Mouse (Mus musculus) hindbrain, postnatal 0 days (tissue): ENCODE measurements around the gene Rbfox1. TPM values are rescaled to one million over a fixed set of nuclear protein-coding genes. Genes with fewer than 3 reads are reported as not detected.

ENCODE experiments used
- ATAC-seq: fragments of 200-750 bp; cut with Nextera tagmentation; 2 replicates; pipeline ENCODE4 v1.8.0; 2017; ENCODE audit warnings: mild to moderate bottlenecking, moderate TSS enrichment, moderate library complexity
- DNase-seq: peaks from one replicate; pipeline ENCODE4 v3.0.0-alpha.2; 2015; ENCODE audit warnings: low spot score
- H3K27ac ChIP-seq: fragments of 300-500 bp; sonication (generic); 2 replicates; pipeline ENCODE4 v1.5.1; 2014; ENCODE audit warnings: mild to moderate bottlenecking
- H3K27me3 ChIP-seq: fragments of 300-500 bp; sonication (generic); 2 replicates; pipeline ENCODE4 v1.6.1; 2014; ENCODE audit warnings: low read length, mixed read lengths; ENCODE audit not compliant: insufficient read depth
- H3K36me3 ChIP-seq: fragments of 300-500 bp; sonication (generic); 2 replicates; pipeline ENCODE4 v1.6.1; 2014; ENCODE audit warnings: low read length, mixed read lengths; ENCODE audit not compliant: insufficient read depth
- H3K4me1 ChIP-seq: fragments of 300-500 bp; sonication (generic); 2 replicates; pipeline ENCODE4 v1.6.1; 2014; ENCODE audit warnings: antibody characterized with exemption, low read length, mixed read lengths; ENCODE audit not compliant: insufficient read depth
- H3K4me2 ChIP-seq: fragments of 300-500 bp; sonication (generic); 2 replicates; pipeline ENCODE4 v1.6.1; 2014; ENCODE audit warnings: low read depth, mild to moderate bottlenecking, low read length, moderate library complexity, mixed read lengths
- H3K4me3 ChIP-seq: fragments of 300-500 bp; sonication (generic); 2 replicates; pipeline ENCODE4 v1.5.1; 2014; ENCODE audit warnings: low read length
- H3K9ac ChIP-seq: fragments of 300-500 bp; sonication (generic); replicated peaks from 2 replicates; pipeline ENCODE4 v1.6.1; 2014; ENCODE audit warnings: mild to moderate bottlenecking, low read length, moderate library complexity, mixed read lengths
- H3K9me3 ChIP-seq: fragments of 300-500 bp; sonication (generic); 2 replicates; pipeline ENCODE4 v1.6.1; 2016; ENCODE audit warnings: low read length, mixed read lengths
- CTCF ChIP-seq: IDR thresholded peaks from 2 replicates; pipeline ENCODE4 v1.5.1; 2016; ENCODE audit warnings: antibody characterized with exemption, control low read depth, low read depth
- WGBS: fragments of 180-500 bp; shearing (Covaris S2); extraction: QIAGEN DNeasy Blood & Tissue Kit; methylation state at CpG from one replicate; pipeline ENCODE4 v1.1.7; 2014; 5-methylcytosine and 5-hydroxymethylcytosine counted together
- polyA plus RNA-seq: library from polyadenylated mRNA; unstranded; fragments of >200 nt; fragmentation: Nextera tagmentation; extraction: Ambion mirVana; gene quantifications from 2 replicates; pipeline ENCODE4 v1.2.1, GENCODE M21; 2015
- total RNA-seq: library from RNA; depleted of rRNA; stranded (reverse); fragments of >200 nt; gene quantifications from 2 replicates; pipeline ENCODE4 v1.2.3, GENCODE M21; 2014

Gene Rbfox1
- total and polyA plus RNA-seq, 2 experiments from 2014 or later, result 158 to 204 TPM

DNA sequence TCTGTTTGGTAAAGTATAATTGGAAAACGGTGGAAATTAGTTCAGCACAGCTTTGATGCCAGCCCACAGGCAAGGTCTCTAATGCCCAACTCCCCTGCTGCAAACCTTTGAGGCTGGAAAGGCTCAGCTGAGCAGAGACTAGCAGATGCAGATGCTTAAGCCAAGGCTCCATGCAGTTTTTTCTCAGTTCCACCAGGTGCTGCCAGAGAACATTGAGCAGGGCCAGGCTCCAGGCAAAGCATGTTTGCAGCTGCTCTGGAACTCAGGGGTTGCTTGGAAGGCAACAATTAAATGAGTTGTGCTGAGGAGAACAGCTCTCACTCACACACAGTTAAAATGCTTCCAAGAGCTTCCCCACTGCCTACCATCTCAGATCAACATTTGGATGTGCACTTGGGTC lies 1251.8 kb downstream of the Rbfox1 start:
- no peaks in the 10 kb centered on the region for H3K9me3 ChIP-seq
- H3K4me1 ChIP-seq, result 0 out of 2 replicates have a peak, but pooled peaks cover 3% of the 10 kb centered on the region
- H3K4me2 ChIP-seq, result no peak overlapping the region
- no peak overlapping the region for H3K4me3 ChIP-seq
- no peaks in the 10 kb centered on the region for H3K36me3 ChIP-seq
- DNase-seq, result peak; percentile 78
- 27% methylated on average over 1 of the region's 1 CpGs for WGBS
- H3K27ac ChIP-seq, result no peak overlapping the region
- ATAC-seq, result no peak
- H3K27me3 ChIP-seq, result no peaks in the 10 kb centered on the region
- no peak overlapping the region for H3K9ac ChIP-seq
- TF ChIP-seq CTCF, result peak; percentile 77

DNA sequence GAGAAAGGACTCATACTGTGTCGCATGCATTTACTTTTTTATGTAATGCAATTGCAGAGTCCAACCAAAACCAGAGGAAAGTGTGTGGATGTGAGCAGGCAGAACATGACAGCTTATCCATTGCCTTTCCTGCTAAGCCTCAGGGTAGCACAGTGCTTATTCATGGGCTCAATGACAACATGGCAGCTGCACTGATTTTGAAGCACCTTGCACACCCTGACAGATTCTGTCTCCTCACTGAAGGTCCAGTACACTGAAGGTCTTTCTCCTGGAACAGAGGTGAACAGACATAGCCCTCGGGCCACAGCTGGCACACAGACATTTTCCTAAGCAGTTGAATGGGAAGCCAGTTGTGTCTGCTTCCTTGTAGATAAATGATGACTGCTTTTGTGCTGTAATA lies 1254.3 kb downstream of the Rbfox1 start:
- Histone ChIP-seq H3K36me3 (no peaks in the 10 kb centered on the region), H3K27me3 (no peaks in the 10 kb centered on the region), H3K9me3 (no peaks in the 10 kb centered on the region), H3K4me2 (no peak overlapping the region), H3K4me1 (0 out of 2 replicates have a peak, but pooled peaks cover 3% of the 10 kb centered on the region), H3K27ac (no peak overlapping the region), H3K4me3 (no peak overlapping the region), H3K9ac (no peak overlapping the region)
- no peak for DNase-seq
- no peak for ATAC-seq
- no peak for TF ChIP-seq CTCF
- WGBS, result 89% methylated on average over 2 of the region's 2 CpGs

DNA sequence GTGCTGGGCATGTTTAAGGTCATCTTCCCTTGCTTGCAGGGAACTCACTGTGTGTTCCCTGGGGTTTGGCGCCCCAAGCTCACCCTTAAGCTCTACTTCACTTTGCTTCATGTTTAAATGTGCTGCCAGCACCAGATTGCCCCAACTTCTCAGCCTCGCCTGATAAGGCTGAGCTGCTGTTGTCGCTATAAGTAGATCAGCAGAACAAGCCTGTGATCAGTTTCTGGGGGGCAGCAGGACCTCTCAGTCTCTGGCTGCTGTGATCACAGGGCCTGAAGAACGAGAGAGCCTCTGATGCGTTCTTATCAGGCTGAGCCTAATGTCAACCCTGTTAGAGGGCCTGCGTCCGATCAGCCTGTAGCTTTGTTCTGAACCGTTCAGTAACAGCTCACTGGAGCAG lies 1255.8 kb downstream of the Rbfox1 start:
- H3K4me3 ChIP-seq, result no peak overlapping the region
- 52% methylated on average over 8 of the region's 8 CpGs for WGBS
- no peaks in the 10 kb centered on the region for H3K36me3 ChIP-seq
- no peak for TF ChIP-seq CTCF
- DNase-seq (no peak), ATAC-seq (no peak)
- H3K9ac ChIP-seq, result no peak overlapping the region
- H3K9me3 ChIP-seq, result no peaks in the 10 kb centered on the region
- no peak overlapping the region for H3K27ac ChIP-seq
- no peak overlapping the region for H3K4me2 ChIP-seq
- H3K4me1 ChIP-seq, result 0 out of 2 replicates have a peak, but pooled peaks cover 3% of the 10 kb centered on the region
- H3K27me3 ChIP-seq, result no peaks in the 10 kb centered on the region

DNA sequence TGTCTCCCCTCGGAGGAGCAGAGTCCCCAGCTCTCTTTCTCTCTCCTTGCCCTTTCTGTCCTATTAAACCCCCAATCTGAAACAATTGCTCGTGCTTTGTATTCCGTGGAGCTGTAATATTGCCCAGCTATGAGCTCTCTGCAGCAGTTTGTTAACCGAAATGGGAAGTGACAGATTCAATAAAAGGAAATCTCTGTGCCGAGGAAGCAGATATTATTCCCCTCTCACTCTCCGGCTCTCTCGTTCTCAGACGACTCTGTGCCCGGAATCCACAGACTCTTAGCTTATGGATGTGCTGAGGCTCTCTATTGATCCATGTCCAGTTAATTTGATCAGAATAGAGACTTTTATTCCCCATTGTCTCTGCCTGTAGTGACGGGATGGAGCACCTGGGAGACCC lies 1260.3 kb downstream of the Rbfox1 start:
- Histone ChIP-seq H3K36me3 (no peaks in the 10 kb centered on the region), H3K9ac (no peak overlapping the region), H3K4me2 (no peak overlapping the region), H3K27ac (peak overlapping the region; percentile 45), H3K4me1 (peaks cover 13% of the 10 kb centered on the region; the same call in 1 of the 2 replicates), H3K4me3 (no peak overlapping the region), H3K9me3 (no peaks in the 10 kb centered on the region), H3K27me3 (no peaks in the 10 kb centered on the region)
- DNase-seq (peak; percentile 38), ATAC-seq (no peak)
- no peak for TF ChIP-seq CTCF
- 34% methylated on average over 10 of the region's 10 CpGs for WGBS

DNA sequence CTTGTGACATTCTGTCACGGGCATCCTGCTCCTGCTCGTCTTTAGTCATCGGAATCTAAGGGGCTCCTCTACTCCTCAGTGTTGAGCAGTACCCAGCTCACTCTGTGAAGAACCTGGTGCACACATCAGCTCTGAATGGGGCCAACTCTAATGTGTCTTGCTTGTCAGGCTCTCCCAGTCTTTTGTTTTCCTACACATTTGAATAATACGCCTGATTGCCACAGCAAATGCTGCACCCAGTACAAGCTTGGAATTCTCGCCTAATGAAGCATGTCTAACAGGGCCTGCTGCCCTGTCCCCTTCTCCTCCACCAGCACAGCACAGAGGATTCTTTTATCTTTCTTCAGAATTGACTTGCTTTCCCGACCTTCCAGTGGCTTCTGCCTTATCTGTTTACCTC lies 1261.3 kb downstream of the Rbfox1 start:
- Histone ChIP-seq H3K9ac (no peak overlapping the region), H3K4me2 (no peak overlapping the region), H3K36me3 (no peaks in the 10 kb centered on the region), H3K27ac (peak overlapping the region; percentile 45; the same call in 1 of the 2 replicates), H3K4me3 (no peak overlapping the region), H3K9me3 (no peaks in the 10 kb centered on the region), H3K27me3 (no peaks in the 10 kb centered on the region), H3K4me1 (peaks cover 15% of the 10 kb centered on the region; the same call in 1 of the 2 replicates)
- 21% methylated on average over 6 of the region's 6 CpGs for WGBS
- DNase-seq, result peak; percentile 35
- no peak for TF ChIP-seq CTCF
- 0 out of 2 replicates have a peak, but pooled peaks have one; percentile 51 for ATAC-seq

DNA sequence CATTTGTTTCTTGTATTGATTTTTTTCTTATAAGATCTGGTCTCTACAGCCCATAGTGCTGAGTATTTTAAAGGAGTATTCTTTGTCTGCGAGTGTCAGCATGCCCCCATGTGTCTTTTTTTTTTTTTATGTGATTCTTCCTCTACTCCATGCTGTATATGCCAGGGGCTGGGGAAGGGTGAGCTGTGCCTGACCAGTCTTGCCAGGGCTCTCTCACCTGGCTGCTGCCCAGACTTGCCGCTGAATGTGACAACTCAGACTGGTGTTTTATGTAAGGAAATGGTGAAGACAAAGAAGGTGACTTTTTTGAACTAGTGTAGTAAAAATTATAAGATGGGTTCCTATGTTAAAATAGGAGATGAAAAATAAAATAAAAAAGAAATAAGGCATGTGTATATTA lies 1262.7 kb downstream of the Rbfox1 start:
- DNase-seq, result no peak
- H3K9me3 ChIP-seq, result no peaks in the 10 kb centered on the region
- WGBS, result 58% methylated on average over 2 of the region's 2 CpGs
- H3K27ac ChIP-seq, result no peak overlapping the region
- no peak overlapping the region for H3K4me3 ChIP-seq
- H3K9ac ChIP-seq, result no peak overlapping the region
- no peak for TF ChIP-seq CTCF
- no peak for ATAC-seq
- no peaks in the 10 kb centered on the region for H3K36me3 ChIP-seq
- H3K4me1 ChIP-seq, result peaks cover 15% of the 10 kb centered on the region; the same call in 1 of the 2 replicates
- no peak overlapping the region for H3K4me2 ChIP-seq
- H3K27me3 ChIP-seq, result no peaks in the 10 kb centered on the region

DNA sequence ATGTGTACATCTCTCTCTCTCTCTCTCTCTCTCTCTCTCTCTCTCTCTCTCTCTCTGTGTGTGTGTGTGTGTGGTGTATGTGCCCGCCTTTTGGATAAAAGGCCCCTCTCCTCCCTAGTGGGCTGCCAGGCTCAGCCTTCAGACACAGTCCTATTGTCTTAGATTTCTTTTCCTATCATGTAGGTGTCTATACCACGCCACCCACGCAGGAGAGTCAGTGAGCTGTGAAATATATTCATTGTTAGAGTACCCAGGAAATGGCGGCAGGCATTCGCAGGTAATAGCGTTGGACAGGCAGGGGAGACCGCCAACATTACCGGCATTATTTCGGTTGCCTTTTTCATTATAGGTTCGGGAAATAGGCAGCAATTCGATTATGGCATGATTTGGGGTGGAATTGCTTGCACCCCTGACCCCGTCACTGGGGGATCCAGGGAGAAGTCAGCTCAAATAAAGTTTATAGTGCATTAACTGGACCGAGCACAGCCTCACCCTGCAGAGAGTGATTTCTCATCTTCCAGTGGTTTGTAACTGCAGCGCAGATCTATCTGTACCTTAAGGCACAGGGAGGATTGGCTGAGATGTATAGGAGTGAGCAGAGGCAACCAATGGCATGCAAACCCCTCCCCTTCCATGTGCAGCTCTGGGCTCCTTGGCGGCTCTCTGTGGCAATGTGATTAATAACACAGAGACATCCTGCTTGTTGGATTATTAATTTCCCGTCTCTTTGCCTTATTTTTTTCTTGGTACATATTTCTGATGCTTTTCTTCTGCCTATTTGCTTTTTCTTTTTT lies 1264.1 kb downstream of the Rbfox1 start:
- peak; percentile 87 for ATAC-seq
- H3K9me3 ChIP-seq, result no peaks in the 10 kb centered on the region
- peak; percentile 6; the same call in 1 of the 2 replicates for TF ChIP-seq CTCF
- peak overlapping the region; percentile 44 for H3K4me2 ChIP-seq
- no peak overlapping the region for H3K9ac ChIP-seq
- H3K36me3 ChIP-seq, result no peaks in the 10 kb centered on the region
- 0 out of 2 replicates have a peak overlapping the region, but pooled peaks have one; percentile 20 for H3K27ac ChIP-seq
- peak; percentile 63 for DNase-seq
- no peaks in the 10 kb centered on the region for H3K27me3 ChIP-seq
- 43% methylated on average over 16 of the region's 16 CpGs for WGBS
- 0 out of 2 replicates have a peak overlapping the region, but pooled peaks have one; percentile 11 for H3K4me3 ChIP-seq
- peaks cover 15% of the 10 kb centered on the region; the same call in 1 of the 2 replicates for H3K4me1 ChIP-seq
